Mouse (Mus musculus) macrophage (primary cell): ENCODE results near the gene Prkcz. TPM values are rescaled to one million over a fixed set of nuclear protein-coding genes. Genes with fewer than 3 reads are reported as not detected.

ENCODE experiments used
- H3K27ac ChIP-seq: fragments of 350-480 bp; formaldehyde crosslinking; 2 replicates; pipeline ENCODE4 v1.9.0; 2021
- H3K36me3 ChIP-seq: fragments of 350-480 bp; formaldehyde crosslinking; 2 replicates; pipeline ENCODE4 v1.9.0; 2021; ENCODE audit errors: inconsistent target
- H3K4me3 ChIP-seq: fragments of 350-480 bp; formaldehyde crosslinking; 2 replicates; pipeline ENCODE4 v1.9.0; 2021; ENCODE audit errors: inconsistent target
- H3K79me2 ChIP-seq: fragments of 350-480 bp; formaldehyde crosslinking; 2 replicates; pipeline ENCODE4 v1.9.0; 2021; ENCODE audit errors: inconsistent target
- WGBS: methylation state at CpG from one replicate; pipeline ENCODE4 v1.1.7; 2026; ENCODE audit warnings: inconsistent platforms; ENCODE audit not compliant: missing documents; 5-methylcytosine and 5-hydroxymethylcytosine counted together
- polyA plus RNA-seq: library from polyadenylated mRNA; stranded (reverse); fragments of 250-400 nt; gene quantifications from 3 replicates; pipeline ENCODE4 v1.2.4, GENCODE M21; 2018; ENCODE audit warnings: inconsistent platforms

Prkcz gene
- polyA plus RNA-seq, 1 experiment from 2014 or later = not detected

GRCm38 (mm10) chr4:155222841-155223593 is 138.1 kb downstream of the Prkcz start:
- under 1% methylated on average over 82 of the region's 116 CpGs for WGBS
- peak overlapping the region; percentile 17; the same call in 1 of the 2 replicates for H3K4me3 ChIP-seq
- H3K27ac ChIP-seq = peak overlapping the region; percentile 80
- H3K36me3 ChIP-seq = no peaks in the 10 kb centered on the region
- peaks cover 41% of the 10 kb centered on the region for H3K79me2 ChIP-seq

- peak within 1 kb of the TSS; percentile 86 for H3K27ac ChIP-seq
- 1% methylated on average over 9 of the region's 63 CpGs for WGBS
- peak within 1 kb of the TSS; percentile 63 for H3K4me3 ChIP-seq
- H3K36me3 ChIP-seq = no peaks in the 10 kb centered on the region
- H3K79me2 ChIP-seq = peaks cover 46% of the 10 kb centered on the region
Observed at GRCm38 (mm10) chr4:155222552-155222840, 138.7 kb downstream of the Prkcz start, which contains the start of gene Ski. Gene Ski (minus strand): TSS chr4:155222592.

GRCm38 (mm10) chr4:155221599-155222551 is 139.3 kb downstream of the Prkcz start:
- H3K36me3 ChIP-seq = no peaks in the 10 kb centered on the region
- H3K79me2 ChIP-seq = peaks cover 52% of the 10 kb centered on the region
- WGBS = under 1% methylated on average over 84 of the region's 93 CpGs
- H3K4me3 ChIP-seq = peak overlapping the region; percentile 63
- peak overlapping the region; percentile 86 for H3K27ac ChIP-seq

- Histone ChIP-seq H3K27ac (peak overlapping the region; percentile 86), H3K36me3 (no peaks in the 10 kb centered on the region), H3K4me3 (peak overlapping the region; percentile 63), H3K79me2 (peaks cover 60% of the 10 kb centered on the region)
- 10% methylated on average over 7 of the region's 7 CpGs for WGBS
Observed at GRCm38 (mm10) chr4:155221106-155221505, 140.1 kb downstream of the Prkcz start.

GRCm38 (mm10) chr4:155220213-155221100 is 140.7 kb downstream of the Prkcz start:
- peak overlapping the region; percentile 86 for H3K27ac ChIP-seq
- peak overlapping the region; percentile 63 for H3K4me3 ChIP-seq
- 28% methylated on average over 14 of the region's 14 CpGs for WGBS
- H3K79me2 ChIP-seq = peaks cover 66% of the 10 kb centered on the region
- H3K36me3 ChIP-seq = no peaks in the 10 kb centered on the region

- 57% methylated on average over 12 of the region's 12 CpGs for WGBS
- Histone ChIP-seq H3K36me3 (no peaks in the 10 kb centered on the region), H3K79me2 (peaks cover 75% of the 10 kb centered on the region), H3K27ac (peak overlapping the region; percentile 86), H3K4me3 (peak overlapping the region; percentile 63)
Observed at GRCm38 (mm10) chr4:155219271-155220212, 141.6 kb downstream of the Prkcz start.

- Histone ChIP-seq H3K27ac (no peak overlapping the region), H3K36me3 (no peaks in the 10 kb centered on the region), H3K4me3 (no peak overlapping the region), H3K79me2 (peaks cover 89% of the 10 kb centered on the region)
- WGBS = 84% methylated on average over 8 of the region's 9 CpGs
Observed at GRCm38 (mm10) chr4:155218104-155218732, 142.9 kb downstream of the Prkcz start.

- no peak overlapping the region for H3K27ac ChIP-seq
- H3K79me2 ChIP-seq = peaks cover 96% of the 10 kb centered on the region
- H3K4me3 ChIP-seq = no peak overlapping the region
- no peaks in the 10 kb centered on the region for H3K36me3 ChIP-seq
- 36% methylated on average over 11 of the region's 12 CpGs for WGBS
Observed at GRCm38 (mm10) chr4:155217241-155218103, 143.7 kb downstream of the Prkcz start.

- H3K36me3 ChIP-seq = peaks cover 3% of the 10 kb centered on the region; the same call in 1 of the 2 replicates
- H3K27ac ChIP-seq = no peak overlapping the region
- 70% methylated on average over 12 of the region's 12 CpGs for WGBS
- no peak overlapping the region for H3K4me3 ChIP-seq
- peaks cover 100% of the 10 kb centered on the region for H3K79me2 ChIP-seq
Observed at GRCm38 (mm10) chr4:155215773-155216630, 145.2 kb downstream of the Prkcz start.

GRCm38 (mm10) chr4:155215203-155215602 is 146.0 kb downstream of the Prkcz start:
- WGBS = 96% methylated on average over 9 of the region's 9 CpGs
- Histone ChIP-seq H3K79me2 (peaks cover 100% of the 10 kb centered on the region), H3K27ac (no peak overlapping the region), H3K4me3 (no peak overlapping the region), H3K36me3 (peaks cover 7% of the 10 kb centered on the region; the same call in 1 of the 2 replicates)

GRCm38 (mm10) chr4:155214793-155215192 is 146.4 kb downstream of the Prkcz start:
- no peak overlapping the region for H3K27ac ChIP-seq
- peaks cover 100% of the 10 kb centered on the region for H3K79me2 ChIP-seq
- 95% methylated on average over 10 of the region's 10 CpGs for WGBS
- H3K4me3 ChIP-seq = no peak overlapping the region
- H3K36me3 ChIP-seq = peaks cover 7% of the 10 kb centered on the region; the same call in 1 of the 2 replicates
